Mouse (Mus musculus) ES-Bruce4 (cell line): Measurements from ENCODE around the gene H1fx.

ENCODE experiments used
- CTCF ChIP-seq: IDR thresholded peaks from one replicate; pipeline ENCODE4 v1.8.1; 2011; ENCODE audit warnings: low read depth, low read length
- EP300 ChIP-seq: IDR thresholded peaks from 2 replicates; pipeline ENCODE4 v1.6.1; 2011; ENCODE audit warnings: low read depth, low read length; ENCODE audit not compliant: insufficient read depth
- POLR2A ChIP-seq: IDR thresholded peaks from one replicate; pipeline ENCODE4 v1.8.1; 2011; ENCODE audit warnings: low read length; ENCODE audit not compliant: insufficient read depth

DNA sequence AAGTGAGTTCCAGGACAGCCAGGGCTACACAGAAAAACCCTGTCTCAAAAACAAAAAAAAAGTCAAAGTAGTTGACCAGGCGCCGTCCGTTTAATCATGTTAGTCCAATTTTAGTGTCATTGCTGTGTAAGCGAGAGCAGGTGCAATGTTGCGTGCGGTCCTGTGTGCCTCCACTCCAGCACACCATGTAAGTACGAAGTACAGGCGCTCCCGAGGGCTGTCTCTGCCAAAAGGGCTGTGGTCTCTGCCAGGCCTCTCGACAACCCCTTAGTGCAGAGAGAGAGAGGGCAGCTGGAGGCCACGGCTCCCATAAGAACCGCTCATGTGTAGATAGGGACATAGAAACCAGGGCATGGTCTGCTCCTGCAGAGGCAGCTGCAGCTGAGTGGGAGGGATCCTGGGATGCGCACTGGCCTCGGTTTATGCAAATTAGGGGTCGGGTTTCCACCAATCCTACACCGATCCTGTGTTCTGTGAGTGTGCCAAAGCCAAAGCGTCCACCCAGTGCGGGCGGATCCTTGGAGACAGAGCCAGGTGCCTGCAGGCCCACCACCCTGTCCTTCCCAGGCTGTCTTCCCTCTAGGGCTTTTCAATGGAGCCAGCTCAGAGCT, 44.2 kb downstream of the H1fx start:
- TF ChIP-seq CTCF: no peak
- no peak for TF ChIP-seq EP300
- peak; percentile 18 for TF ChIP-seq POLR2A
